Comparison of ENCODE assay signal across 24 mouse cellular contexts in the genomic region with DNA sequence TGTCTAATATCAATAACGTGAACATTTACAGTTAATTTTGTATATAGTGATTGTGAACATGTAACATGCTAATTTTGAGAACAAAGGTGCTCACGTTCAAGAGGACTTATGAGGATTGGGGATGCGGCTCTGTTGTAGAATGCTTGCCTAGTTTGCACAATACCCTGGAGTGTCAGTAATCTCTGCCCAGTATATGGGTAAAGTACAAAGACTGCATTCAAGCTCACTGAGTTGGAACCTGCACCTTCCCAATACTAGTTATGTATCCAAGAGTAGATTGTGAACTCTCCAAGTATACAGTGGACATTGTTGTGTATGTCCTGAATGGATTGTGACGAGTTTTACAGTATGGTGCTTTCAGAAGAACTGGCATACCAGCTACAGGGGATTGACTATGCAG.
"Had no signal": no experiment of that assay in that cellular context is flagged by ENCODE, and none has a peak within 500 bp of the region (broad histone marks: within the 10 kb centered on the region; RNA-seq: fewer than 3 reads in every experiment).

No protein-coding gene starts in this region.

- ATAC-seq: forebrain, embryonic 16.5 days; hindbrain, embryonic 16.5 days; intestine, embryonic 15.5 days; intestine, postnatal 0 days; liver, embryonic 12.5 days had no signal

- H3K4me1 ChIP-seq: hindbrain, embryonic 10.5 days; hindbrain, embryonic 12.5 days; intestine, embryonic 15.5 days; limb, embryonic 15.5 days had no signal

- H3K36me3 ChIP-seq: heart, embryonic 10.5 days; heart, embryonic 12.5 days; hindbrain, embryonic 10.5 days; hindbrain, embryonic 12.5 days; intestine, embryonic 15.5 days; kidney, embryonic 15.5 days; limb, embryonic 13.5 days; limb, embryonic 15.5 days; liver, embryonic 12.5 days had no signal

- H3K4me2 ChIP-seq: heart, embryonic 12.5 days; hindbrain, embryonic 12.5 days; hindbrain, embryonic 14.5 days; intestine, embryonic 15.5 days; kidney, embryonic 15.5 days; limb, embryonic 13.5 days; limb, embryonic 15.5 days; liver, embryonic 12.5 days had no signal

- H3K9me3 ChIP-seq: heart, embryonic 10.5 days; heart, embryonic 12.5 days; hindbrain, embryonic 10.5 days; hindbrain, embryonic 12.5 days; intestine, embryonic 15.5 days; kidney, embryonic 15.5 days; limb, embryonic 13.5 days; limb, embryonic 15.5 days; liver, embryonic 12.5 days had no signal

- H3K27me3 ChIP-seq: heart, embryonic 12.5 days; hindbrain, embryonic 12.5 days; intestine, embryonic 15.5 days; kidney, embryonic 15.5 days; limb, embryonic 13.5 days; limb, embryonic 15.5 days; liver, embryonic 12.5 days had no signal

- H3K9ac ChIP-seq: heart, embryonic 12.5 days; hindbrain, embryonic 12.5 days; hindbrain, embryonic 14.5 days; intestine, embryonic 15.5 days; kidney, embryonic 15.5 days; limb, embryonic 13.5 days; limb, embryonic 15.5 days; liver, embryonic 12.5 days; liver, embryonic 14.5 days had no signal

- H3K4me3 ChIP-seq: gastrocnemius, adult 2 months; heart, embryonic 10.5 days; heart, embryonic 12.5 days; hindbrain, embryonic 10.5 days; hindbrain, embryonic 12.5 days; intestine, embryonic 15.5 days; kidney, embryonic 15.5 days; layer of hippocampus, adult 2 months; limb, embryonic 13.5 days; limb, embryonic 15.5 days; liver, embryonic 12.5 days had no signal

- DNase-seq: gastrocnemius, adult 2 months; gastrocnemius, postnatal 10 days; gastrocnemius, postnatal 25 days; heart, adult 18-20 months; heart, postnatal 10 days; heart, postnatal 4 days; kidney, postnatal 4 days; left cerebral cortex, postnatal 4 days had no signal

- H3K27ac ChIP-seq: gastrocnemius, adult 2 months; heart, embryonic 10.5 days; hindbrain, embryonic 10.5 days; hindbrain, embryonic 12.5 days; hindbrain, embryonic 14.5 days; intestine, embryonic 15.5 days; kidney, embryonic 15.5 days; kidney, postnatal 0 days; layer of hippocampus, adult 2 months; limb, embryonic 13.5 days; limb, embryonic 15.5 days; liver, embryonic 12.5 days; liver, embryonic 14.5 days had no signal
